Mouse (Mus musculus): ENCODE data around the gene Msantd3. TPM values are rescaled to one million over a fixed set of nuclear protein-coding genes. Genes with fewer than 3 reads are reported as not detected.

Msantd3 gene
- total and polyA plus RNA-seq, 3 experiments, result not detected

- H3K9me3 ChIP-seq (replicated peaks; ENCODE audit: low read length), result no peaks in the 10 kb centered on the region
- 0 out of 2 replicates have a peak, but pooled peaks cover 6% of the 10 kb centered on the region for H3K79me2 ChIP-seq (replicated peaks; ENCODE audit: control insufficient read depth, extremely low read depth, insufficient read depth, poor library complexity, severe bottlenecking)
- H3K9ac ChIP-seq (ENCODE audit: insufficient read depth, low read depth), result no peak overlapping the region
- H3K4me3 ChIP-seq (replicated peaks in 1 of 3; ENCODE audit: low read depth in 2 of 3, low read length in 2 of 3, poor library complexity in 1 of 3), result no peak overlapping the region
- TF ChIP-seq CHD2 (IDR thresholded peaks at IDR 0.05; ENCODE audit: low read length), result no peak
- TF ChIP-seq NELFE (IDR thresholded peaks at IDR 0.05; ENCODE audit: low read depth, low read length), result no peak
- no peak for TF ChIP-seq ZKSCAN1 (IDR thresholded peaks at IDR 0.05; ENCODE audit: borderline replicate concordance, low read depth, low read length)
- no peak for TF ChIP-seq POLR2A (IDR thresholded peaks at IDR 0.05; ENCODE audit: low read depth, low read length)
- TF ChIP-seq CHD1 (IDR thresholded peaks at IDR 0.05; ENCODE audit: low read depth, low read length), result no peak
- no peak for TF ChIP-seq ELF1 (IDR thresholded peaks at IDR 0.05; ENCODE audit: low read depth, low read length)
- TF ChIP-seq E2F4 (IDR thresholded peaks at IDR 0.05; ENCODE audit: insufficient replicate concordance, low read depth, low read length), result no peak
- H3K4me2 ChIP-seq (ENCODE audit: insufficient read depth, low read depth, poor library complexity, severe bottlenecking), result no peak overlapping the region
- H3K4me1 ChIP-seq (ENCODE audit: control insufficient read depth in 1 of 2, insufficient read depth in 2 of 2), result peaks cover 14 to 27% of the 10 kb centered on the region in 2 experiments
- dilution Hi-C loops (cut with MboI; ENCODE audit: extremely low pct_ligation_motif_present, extremely low pct_unique_long_range_greater_than_20kb, low sequenced_read_pairs) (no loop called here), in situ Hi-C loops (cut with MboI; ENCODE audit: low pct_ligation_motif_present, low pct_unique_long_range_greater_than_20kb, low sequenced_read_pairs) (no loop called here)
- no peaks in the 10 kb centered on the region for H3K27me3 ChIP-seq (replicated peaks)
- DNase-seq (ENCODE audit: extremely low read depth), result no peak
- no peak overlapping the region for H3K27ac ChIP-seq (ENCODE audit: insufficient read depth, low read depth)
- H3K36me3 ChIP-seq (replicated peaks in 1 of 2; ENCODE audit: control insufficient read depth in 1 of 2, insufficient read depth in 1 of 2, low read length in 1 of 2), result no peaks in the 10 kb centered on the region
These were observed 56.4 kb downstream of the Msantd3 start for GRCm38 (mm10) chr4:48596111-48596510.

DNA sequence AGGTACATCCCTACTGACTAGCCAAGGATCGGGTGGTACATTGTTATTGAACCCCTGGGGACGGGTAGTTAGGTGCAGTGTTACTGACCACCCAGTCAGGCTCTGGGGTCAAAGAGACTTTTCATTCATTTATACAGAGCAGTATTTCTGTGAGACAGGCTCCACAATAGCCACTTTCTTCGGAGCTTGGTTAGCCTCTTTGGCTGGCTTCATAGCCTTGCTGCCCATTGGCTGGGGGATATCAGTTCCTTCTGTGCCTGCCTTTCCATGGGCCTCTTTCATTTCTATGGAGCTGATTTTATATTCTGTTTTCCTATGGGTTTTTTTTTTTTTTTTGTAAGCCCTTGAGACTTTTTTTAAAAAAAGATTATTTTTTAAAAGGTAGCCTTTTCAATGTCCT is 65.9 kb downstream of the Msantd3 start:
- dilution Hi-C loops (cut with MboI; ENCODE audit: extremely low pct_ligation_motif_present, extremely low pct_unique_long_range_greater_than_20kb, low sequenced_read_pairs) (no loop called here), in situ Hi-C loops (cut with MboI; ENCODE audit: low pct_ligation_motif_present, low pct_unique_long_range_greater_than_20kb, low sequenced_read_pairs) (no loop called here)
- Histone ChIP-seq H3K4me3 (replicated peaks in 1 of 3; ENCODE audit: low read depth in 2 of 3, low read length in 2 of 3, poor library complexity in 1 of 3) (no peak overlapping the region), H3K27me3 (replicated peaks) (no peaks in the 10 kb centered on the region), H3K9me3 (replicated peaks; ENCODE audit: low read length) (no peaks in the 10 kb centered on the region), H3K4me2 (ENCODE audit: insufficient read depth, low read depth, poor library complexity, severe bottlenecking) (no peak overlapping the region), H3K9ac (ENCODE audit: insufficient read depth, low read depth) (no peak overlapping the region), H3K79me2 (replicated peaks; ENCODE audit: control insufficient read depth, extremely low read depth, insufficient read depth, poor library complexity, severe bottlenecking) (0 out of 2 replicates have a peak, but pooled peaks cover 4% of the 10 kb centered on the region), H3K27ac (ENCODE audit: insufficient read depth, low read depth) (no peak overlapping the region), H3K36me3 (replicated peaks in 1 of 2; ENCODE audit: control insufficient read depth in 1 of 2, insufficient read depth in 1 of 2, low read length in 1 of 2) (peaks cover 0 to 16% of the 10 kb centered on the region in 2 experiments), H3K4me1 (ENCODE audit: control insufficient read depth in 1 of 2, insufficient read depth in 2 of 2) (no peaks in the 10 kb centered on the region)
- no peak for DNase-seq (ENCODE audit: extremely low read depth)
- TF ChIP-seq MAX (IDR thresholded peaks at IDR 0.05; ENCODE audit: low read length) (no peak), MXI1 (IDR thresholded peaks at IDR 0.05; ENCODE audit: low read depth, low read length) (no peak), CHD1 (IDR thresholded peaks at IDR 0.05; ENCODE audit: low read depth, low read length) (no peak)

DNA sequence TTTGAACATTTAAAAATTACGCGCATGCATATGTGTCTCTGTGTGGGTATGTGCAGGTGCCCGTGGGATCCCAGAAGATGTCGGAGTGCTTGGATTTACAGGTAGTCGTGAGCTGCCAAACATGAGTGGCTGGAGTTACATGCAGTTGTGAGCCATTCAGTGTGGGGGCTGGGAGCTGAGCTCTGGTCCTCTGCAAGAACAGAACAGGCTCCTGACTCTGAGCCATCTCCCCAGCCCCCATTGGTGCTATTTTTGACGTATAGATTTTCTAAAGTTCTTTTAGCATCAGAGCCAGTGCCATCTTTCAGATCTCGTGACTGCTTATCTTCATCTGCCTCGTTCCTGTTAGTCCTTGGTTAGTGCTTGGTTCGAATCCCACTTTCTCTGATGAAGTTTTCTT is 69.8 kb downstream of the Msantd3 start:
- H3K4me3 ChIP-seq (replicated peaks in 1 of 3; ENCODE audit: low read depth in 2 of 3, low read length in 2 of 3, poor library complexity in 1 of 3), result no peak overlapping the region
- no peak for DNase-seq (ENCODE audit: extremely low read depth)
- peaks cover 0 to 29% of the 10 kb centered on the region in 2 experiments for H3K36me3 ChIP-seq (replicated peaks in 1 of 2; ENCODE audit: control insufficient read depth in 1 of 2, insufficient read depth in 1 of 2, low read length in 1 of 2)
- H3K9me3 ChIP-seq (replicated peaks; ENCODE audit: low read length), result no peaks in the 10 kb centered on the region
- H3K27ac ChIP-seq (ENCODE audit: insufficient read depth, low read depth), result no peak overlapping the region
- H3K9ac ChIP-seq (ENCODE audit: insufficient read depth, low read depth), result no peak overlapping the region
- dilution Hi-C loops (cut with MboI; ENCODE audit: extremely low pct_ligation_motif_present, extremely low pct_unique_long_range_greater_than_20kb, low sequenced_read_pairs) (no loop called here), in situ Hi-C loops (cut with MboI; ENCODE audit: low pct_ligation_motif_present, low pct_unique_long_range_greater_than_20kb, low sequenced_read_pairs) (no loop called here)
- H3K27me3 ChIP-seq (replicated peaks), result no peaks in the 10 kb centered on the region
- no peak overlapping the region for H3K4me2 ChIP-seq (ENCODE audit: insufficient read depth, low read depth, poor library complexity, severe bottlenecking)
- TF ChIP-seq JUN (IDR thresholded peaks at IDR 0.05; ENCODE audit: insufficient read depth, low read depth, low read length) (no peak), ZKSCAN1 (IDR thresholded peaks at IDR 0.05; ENCODE audit: borderline replicate concordance, low read depth, low read length) (no peak), PAX5 (IDR thresholded peaks at IDR 0.05; ENCODE audit: low read length) (no peak), NRF1 (IDR thresholded peaks at IDR 0.05; ENCODE audit: low read depth, low read length) (no peak), HCFC1 (IDR thresholded peaks at IDR 0.05; ENCODE audit: low read depth, low read length) (no peak), MAFK (IDR thresholded peaks at IDR 0.05; ENCODE audit: insufficient replicate concordance, low read length) (no peak), ZC3H11A (IDR thresholded peaks at IDR 0.05; ENCODE audit: low read depth, low read length) (no peak), ZNF384 (IDR thresholded peaks at IDR 0.05; ENCODE audit: low read depth, low read length) (no peak), BHLHE40 (IDR thresholded peaks at IDR 0.05; ENCODE audit: low read depth, low read length) (no peak), GABPA (IDR thresholded peaks at IDR 0.05; ENCODE audit: insufficient replicate concordance, low read depth, low read length) (no peak)
- no peaks in the 10 kb centered on the region for H3K79me2 ChIP-seq (replicated peaks; ENCODE audit: control insufficient read depth, extremely low read depth, insufficient read depth, poor library complexity, severe bottlenecking)
- no peaks in the 10 kb centered on the region for H3K4me1 ChIP-seq (ENCODE audit: control insufficient read depth in 1 of 2, insufficient read depth in 2 of 2)

All from CH12.LX (cell line).